Mouse (Mus musculus) hindbrain, embryonic 13.5 days (tissue): ENCODE measurements at regions not wholly inside any gene's neighbourhood (a gene's known extent, or its start where the extent isn't known, plus 50 kb on each side); places are given as distances from the start of the nearest gene placed in this dataset.
A peak's percentile ranks its signal among the peaks of the same experiment; 100 is the strongest.

Source experiments
- ATAC-seq: fragments of 200-750 bp; cut with Nextera tagmentation; 2 replicates; pipeline ENCODE4 v1.8.0; 2017; ENCODE audit warnings: moderate TSS enrichment; ENCODE audit not compliant: low FRiP score
- H3K27ac ChIP-seq: fragments of 300-500 bp; sonication (generic); 2 replicates; pipeline ENCODE4 v1.5.1; 2015; ENCODE audit warnings: inconsistent platforms, mild to moderate bottlenecking, moderate library complexity
- H3K27me3 ChIP-seq: fragments of 300-500 bp; sonication (generic); 2 replicates; pipeline ENCODE4 v1.6.1; 2015; ENCODE audit warnings: mild to moderate bottlenecking, inconsistent platforms
- H3K36me3 ChIP-seq: fragments of 300-500 bp; sonication (generic); 2 replicates; pipeline ENCODE4 v1.6.1; 2015; ENCODE audit warnings: mild to moderate bottlenecking, inconsistent platforms
- H3K4me1 ChIP-seq: fragments of 300-500 bp; sonication (generic); replicated peaks from 2 replicates; pipeline ENCODE4 v1.6.1; 2015; ENCODE audit warnings: inconsistent platforms
- H3K4me2 ChIP-seq: fragments of 300-500 bp; sonication (generic); 2 replicates; pipeline ENCODE4 v1.6.1; 2015; ENCODE audit warnings: inconsistent platforms, mild to moderate bottlenecking, moderate library complexity
- H3K4me3 ChIP-seq: fragments of 300-500 bp; sonication (generic); 2 replicates; pipeline ENCODE4 v1.5.1; 2015; ENCODE audit warnings: mild to moderate bottlenecking, inconsistent platforms
- H3K9ac ChIP-seq: fragments of 300-500 bp; sonication (generic); 2 replicates; pipeline ENCODE4 v1.6.1; 2015; ENCODE audit warnings: mild to moderate bottlenecking, inconsistent platforms
- H3K9me3 ChIP-seq: fragments of 300-500 bp; sonication (generic); 2 replicates; pipeline ENCODE4 v1.6.1; 2016; ENCODE audit warnings: inconsistent platforms
- WGBS: fragments of 180-500 bp; shearing (Covaris S2); methylation state at CpG from one replicate; pipeline ENCODE4 v1.1.7; 2015; 5-methylcytosine and 5-hydroxymethylcytosine counted together

DNA sequence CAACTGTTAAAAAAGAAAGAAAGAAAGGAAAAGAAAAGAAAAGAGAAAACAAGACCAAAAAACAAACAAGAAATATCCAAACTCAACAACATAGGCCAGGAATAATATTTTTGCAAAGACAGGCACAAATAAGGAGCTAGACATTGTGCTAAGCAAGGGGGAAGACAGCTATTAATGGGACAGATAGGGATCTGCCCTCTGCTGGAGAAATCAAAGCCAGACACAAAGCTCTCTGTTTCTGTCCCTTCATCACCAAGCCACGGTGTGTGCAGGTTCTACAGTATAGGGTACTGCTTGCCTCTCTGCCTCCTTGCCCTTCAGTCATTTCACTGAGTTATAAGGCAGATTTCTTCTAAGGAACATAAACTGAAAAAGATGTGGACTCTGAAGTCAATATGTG, 57.8 kb upstream of the Chchd3 start:
- H3K9me3 ChIP-seq: no peaks in the 10 kb centered on the region
- H3K36me3 ChIP-seq: no peaks in the 10 kb centered on the region
- no peak for ATAC-seq
- no peaks in the 10 kb centered on the region for H3K4me1 ChIP-seq
- 61% methylated on average over 1 of the region's 1 CpGs for WGBS
- no peak overlapping the region for H3K27ac ChIP-seq
- H3K27me3 ChIP-seq: no peaks in the 10 kb centered on the region
- no peak overlapping the region for H3K9ac ChIP-seq
- no peak overlapping the region for H3K4me3 ChIP-seq
- H3K4me2 ChIP-seq: no peak overlapping the region

GRCm38 (mm10) chr6:33120581-33120980, 60.5 kb upstream of the Chchd3 start:
- Histone ChIP-seq H3K4me3 (no peak overlapping the region), H3K36me3 (no peaks in the 10 kb centered on the region), H3K4me1 (no peaks in the 10 kb centered on the region), H3K9ac (no peak overlapping the region), H3K9me3 (no peaks in the 10 kb centered on the region), H3K27ac (no peak overlapping the region), H3K4me2 (no peak overlapping the region), H3K27me3 (no peaks in the 10 kb centered on the region)
- no peak for ATAC-seq

DNA sequence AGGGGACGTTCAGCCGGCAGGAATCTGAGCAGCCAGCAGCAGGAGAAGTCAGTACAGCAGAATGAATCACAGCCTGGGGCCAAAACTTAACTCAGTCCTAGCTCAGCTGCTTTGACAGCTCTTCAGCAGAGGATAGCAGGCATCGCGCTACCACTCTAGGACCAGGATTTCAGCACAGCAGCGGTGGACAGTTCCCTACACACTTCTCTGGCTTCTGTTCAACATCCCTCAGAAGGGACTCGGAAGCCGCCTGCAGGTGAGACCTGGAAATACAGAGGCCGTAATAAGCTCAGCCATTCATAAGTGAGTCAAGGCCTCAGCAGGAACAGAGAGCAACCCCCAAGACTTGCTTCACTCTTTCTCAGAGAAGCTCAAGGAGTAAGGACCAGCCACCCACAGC, 66.5 kb upstream of the Chchd3 start:
- Histone ChIP-seq H3K9ac (no peak overlapping the region), H3K27me3 (no peaks in the 10 kb centered on the region), H3K4me3 (no peak overlapping the region), H3K9me3 (no peaks in the 10 kb centered on the region), H3K36me3 (no peaks in the 10 kb centered on the region), H3K4me1 (peaks cover 3% of the 10 kb centered on the region; the same call in 1 of the 2 replicates), H3K4me2 (no peak overlapping the region; the same call in 1 of the 2 replicates), H3K27ac (no peak overlapping the region)
- ATAC-seq: 0 out of 2 replicates have a peak, but pooled peaks have one; percentile 59
- 8% methylated on average over 8 of the region's 8 CpGs for WGBS

GRCm38 (mm10) chr6:33136906-33137305, 76.8 kb upstream of the Chchd3 start:
- Histone ChIP-seq H3K4me3 (no peak overlapping the region), H3K9me3 (no peaks in the 10 kb centered on the region), H3K4me1 (0 out of 2 replicates have a peak, but pooled peaks cover 6% of the 10 kb centered on the region), H3K27me3 (no peaks in the 10 kb centered on the region), H3K36me3 (no peaks in the 10 kb centered on the region), H3K27ac (no peak overlapping the region), H3K9ac (no peak overlapping the region), H3K4me2 (no peak overlapping the region)
- WGBS: 50% methylated on average over 7 of the region's 7 CpGs
- ATAC-seq: no peak

DNA sequence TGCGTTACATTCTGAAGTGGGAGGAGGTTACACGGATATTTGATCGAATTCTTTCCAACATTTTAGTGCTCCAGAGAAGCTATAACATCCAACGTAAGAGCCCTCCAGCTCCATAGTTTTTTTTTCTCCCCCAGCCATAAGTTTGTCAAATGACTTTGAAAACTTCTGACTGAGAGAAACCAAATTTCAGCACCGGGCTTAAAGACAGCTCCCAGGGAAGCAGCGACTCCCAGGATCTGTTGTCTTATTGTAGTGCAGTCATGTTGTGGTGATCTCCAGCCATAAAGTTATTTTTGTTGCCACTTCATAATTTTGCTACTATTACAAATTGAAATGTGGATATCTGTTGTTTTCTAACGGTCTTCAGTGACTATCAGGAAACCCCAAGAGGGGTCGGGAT, 77.8 kb upstream of the Chchd3 start:
- H3K4me2 ChIP-seq: no peak overlapping the region
- ATAC-seq: no peak
- H3K9me3 ChIP-seq: no peaks in the 10 kb centered on the region

DNA sequence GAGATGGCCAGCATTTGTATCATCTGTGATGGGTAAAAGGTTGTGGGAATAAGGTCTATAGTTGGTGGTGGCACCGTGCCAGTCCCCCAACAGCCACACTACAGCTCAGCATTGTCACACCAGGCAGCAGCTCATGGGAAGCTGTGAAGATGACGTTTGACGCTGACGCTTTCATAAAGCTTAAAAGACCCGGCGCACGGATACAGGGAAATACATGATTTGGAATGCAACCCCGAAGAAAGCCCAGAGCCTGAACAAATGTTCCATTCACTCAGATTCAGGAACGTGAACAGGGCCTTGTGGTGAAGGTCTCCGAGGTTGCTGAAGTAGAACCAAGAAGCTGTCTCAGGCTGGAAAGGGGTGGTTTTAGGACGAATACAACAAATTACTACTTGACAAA, 82.4 kb upstream of the Exoc4 start:
- Histone ChIP-seq H3K4me2 (no peak overlapping the region), H3K4me1 (peaks cover 14% of the 10 kb centered on the region; the same call in 1 of the 2 replicates), H3K27me3 (no peaks in the 10 kb centered on the region), H3K4me3 (no peak overlapping the region), H3K36me3 (no peaks in the 10 kb centered on the region), H3K9me3 (no peaks in the 10 kb centered on the region), H3K27ac (peak overlapping the region; percentile 44), H3K9ac (no peak overlapping the region)
- WGBS: 59% methylated on average over 11 of the region's 11 CpGs
- peak; percentile 46; the same call in 1 of the 2 replicates for ATAC-seq

More for the DNA sequence above, 77.8 kb upstream of the Chchd3 start:
- WGBS: 49% methylated on average over 8 of the region's 8 CpGs
- H3K36me3 ChIP-seq: no peaks in the 10 kb centered on the region
- H3K4me1 ChIP-seq: 0 out of 2 replicates have a peak, but pooled peaks cover 6% of the 10 kb centered on the region
- no peak overlapping the region for H3K27ac ChIP-seq
- H3K4me3 ChIP-seq: no peak overlapping the region
- H3K27me3 ChIP-seq: no peaks in the 10 kb centered on the region
- H3K9ac ChIP-seq: no peak overlapping the region

GRCm38 (mm10) chr6:33173606-33174005, 75.3 kb upstream of the Exoc4 start:
- WGBS: 61% methylated on average over 12 of the region's 12 CpGs
- H3K4me1 ChIP-seq: peaks cover 16% of the 10 kb centered on the region; the same call in 1 of the 2 replicates
- no peaks in the 10 kb centered on the region for H3K36me3 ChIP-seq
- H3K27ac ChIP-seq: peak overlapping the region; percentile 48; the same call in 1 of the 2 replicates
- 0 out of 2 replicates have a peak overlapping the region, but pooled peaks have one; percentile 24 for H3K9ac ChIP-seq
- no peak overlapping the region for H3K4me3 ChIP-seq
- H3K4me2 ChIP-seq: 0 out of 2 replicates have a peak overlapping the region, but pooled peaks have one; percentile 13
- no peaks in the 10 kb centered on the region for H3K9me3 ChIP-seq
- H3K27me3 ChIP-seq: no peaks in the 10 kb centered on the region
- no peak for ATAC-seq

- Histone ChIP-seq H3K36me3 (no peaks in the 10 kb centered on the region), H3K9me3 (no peaks in the 10 kb centered on the region), H3K9ac (no peak overlapping the region), H3K4me3 (no peak overlapping the region), H3K27me3 (no peaks in the 10 kb centered on the region), H3K4me2 (no peak overlapping the region), H3K27ac (no peak overlapping the region), H3K4me1 (peaks cover 16% of the 10 kb centered on the region; the same call in 1 of the 2 replicates)
- WGBS: 61% methylated on average over 6 of the region's 6 CpGs
- no peak for ATAC-seq
Measured at GRCm38 (mm10) chr6:33174616-33175015, 74.3 kb upstream of the Exoc4 start.

DNA sequence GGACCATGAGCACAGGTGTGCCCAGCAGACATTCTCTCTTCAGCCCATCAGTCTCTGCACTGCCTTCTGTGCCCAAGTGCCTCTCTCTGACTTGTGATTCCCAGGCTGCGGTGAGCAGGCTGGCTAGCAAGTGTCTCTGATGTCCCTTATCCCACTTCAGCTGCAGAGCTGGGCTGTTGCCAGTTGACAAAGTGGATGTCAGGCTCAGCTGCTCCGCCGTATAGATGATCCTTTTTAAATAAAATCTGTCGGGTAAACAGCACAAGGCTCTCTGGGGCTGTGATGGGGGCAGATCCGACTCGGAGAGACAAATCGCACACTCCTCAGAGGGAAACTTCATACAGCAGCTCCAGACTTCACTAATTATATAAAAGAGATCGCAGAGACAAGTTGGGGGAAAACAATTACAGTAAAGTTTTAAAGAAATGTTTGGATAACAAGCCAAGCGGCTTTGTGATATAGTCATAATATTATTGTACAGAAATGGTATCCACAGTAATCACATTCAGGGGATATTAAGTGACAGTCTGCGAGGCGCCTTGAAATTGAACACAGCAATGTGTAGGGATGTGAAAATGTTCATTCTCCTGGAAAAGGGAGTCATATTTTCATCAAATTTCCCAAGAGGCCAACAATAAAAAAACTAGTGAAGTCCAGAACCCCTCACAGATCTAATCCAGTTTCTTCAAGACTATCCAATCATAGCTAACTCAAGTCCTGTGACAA, 59.2 kb upstream of the Exoc4 start:
- H3K4me2 ChIP-seq: no peak overlapping the region

DNA sequence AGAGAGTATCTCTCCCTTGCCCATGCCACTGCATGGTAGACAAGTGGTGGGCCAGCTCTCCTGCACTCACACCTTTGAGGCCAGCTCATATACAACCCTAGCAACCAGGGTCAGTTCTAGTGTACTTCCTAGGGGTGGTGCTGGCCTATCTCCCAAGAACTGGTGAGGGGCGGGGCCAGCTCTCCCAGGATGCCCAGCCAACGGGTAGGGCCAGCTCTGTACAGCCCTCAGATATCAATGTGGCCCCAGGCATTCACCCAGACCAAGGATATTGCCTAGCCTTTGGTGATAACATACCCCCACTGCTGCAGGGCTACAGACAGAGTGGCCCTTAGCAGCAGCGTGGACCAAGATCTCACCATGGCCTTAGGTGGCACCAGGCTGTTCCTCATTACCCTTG, 55.1 kb upstream of the Exoc4 start:
- H3K36me3 ChIP-seq: no peaks in the 10 kb centered on the region
- H3K9me3 ChIP-seq: no peaks in the 10 kb centered on the region
- no peak overlapping the region for H3K4me3 ChIP-seq
- no peak overlapping the region for H3K27ac ChIP-seq
- H3K4me1 ChIP-seq: peaks cover 5% of the 10 kb centered on the region
- 90% methylated on average over 3 of the region's 3 CpGs for WGBS
- no peak overlapping the region for H3K9ac ChIP-seq
- no peaks in the 10 kb centered on the region for H3K27me3 ChIP-seq
- no peak overlapping the region for H3K4me2 ChIP-seq
- ATAC-seq: no peak

More for the DNA sequence above, 59.2 kb upstream of the Exoc4 start:
- Histone ChIP-seq H3K4me1 (peaks cover 5% of the 10 kb centered on the region), H3K36me3 (no peaks in the 10 kb centered on the region), H3K27me3 (no peaks in the 10 kb centered on the region), H3K9ac (no peak overlapping the region), H3K4me3 (no peak overlapping the region), H3K27ac (peak overlapping the region; percentile 40; the same call in 1 of the 2 replicates), H3K9me3 (no peaks in the 10 kb centered on the region)
- 64% methylated on average over 11 of the region's 11 CpGs for WGBS
- no peak for ATAC-seq
